ENCODE assay signal across 9 mouse cellular contexts in the genomic region with DNA sequence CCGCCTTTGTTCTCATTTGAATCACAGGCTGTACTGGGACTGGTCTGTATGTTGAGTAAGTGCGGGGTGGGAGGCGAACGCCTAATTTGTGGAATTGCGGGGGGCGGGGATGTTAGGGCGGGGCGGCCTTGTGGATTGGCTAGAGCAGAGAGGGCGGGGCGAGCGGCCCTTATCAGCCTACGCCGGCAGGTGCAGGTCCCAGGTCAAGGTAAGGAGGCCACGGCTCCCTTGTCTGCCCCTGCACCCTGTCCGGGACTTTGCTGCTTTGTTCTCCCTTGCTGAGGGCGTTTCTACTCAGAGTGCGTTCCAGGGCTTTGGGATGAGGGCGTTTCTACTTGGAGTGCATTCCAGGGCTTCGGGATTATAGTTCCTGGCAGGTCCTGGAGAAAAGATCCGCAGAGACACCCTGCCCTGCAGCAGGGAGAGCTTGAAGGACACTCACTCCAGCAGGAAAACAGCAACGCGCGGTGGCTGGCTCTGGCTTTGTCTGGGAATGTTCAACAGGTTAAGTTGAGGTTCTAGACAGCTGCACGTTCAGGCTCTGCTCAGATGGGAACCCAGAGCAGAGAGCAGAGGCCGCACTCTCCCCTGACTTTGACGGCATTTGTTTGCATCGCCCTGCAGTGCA.
DNase-seq lines count a peak whose midpoint lies in the region; ATAC-seq lines count a peak whose summit lies in the region.
"Had no signal": no experiment of that assay in that cellular context is flagged by ENCODE, and none has a peak within 500 bp of the region (broad histone marks: within the 10 kb centered on the region; RNA-seq: fewer than 3 reads in every experiment).

No protein-coding gene starts in this region.

- no peak for ATAC-seq in erythroblast, adult 5-6 weeks (replicated peaks; ENCODE audit: low FRiP score, poor library complexity, severe bottlenecking)
- ATAC-seq in forebrain, embryonic 16.5 days, result peak; percentile 91
- peak; percentile 88 for ATAC-seq in hindbrain, embryonic 11.5 days (ENCODE audit: low FRiP score)
- peak; percentile 78 for ATAC-seq in limb, embryonic 13.5 days (ENCODE audit: low FRiP score, low read depth)
- peak; percentile 84 for ATAC-seq in midbrain, embryonic 16.5 days

- no peaks in the 10 kb centered on the region for H3K36me3 ChIP-seq in erythroblast, embryonic 14.5 days (ENCODE audit: control insufficient read depth)
- no peaks in the 10 kb centered on the region for H3K36me3 ChIP-seq in forebrain, embryonic 16.5 days (ENCODE audit: control insufficient read depth, insufficient read depth)
- H3K36me3 ChIP-seq in hindbrain, embryonic 11.5 days (ENCODE audit: control insufficient read depth, insufficient read depth, low read length), result no peaks in the 10 kb centered on the region
- peaks cover 11% of the 10 kb centered on the region for H3K36me3 ChIP-seq in limb, embryonic 13.5 days
- H3K36me3 ChIP-seq in midbrain, embryonic 16.5 days (ENCODE audit: control insufficient read depth, insufficient read depth, low read length), result no peaks in the 10 kb centered on the region

- no peaks in the 10 kb centered on the region for H3K27me3 ChIP-seq in erythroblast, embryonic 14.5 days (ENCODE audit: control insufficient read depth)
- no peaks in the 10 kb centered on the region for H3K27me3 ChIP-seq in forebrain, embryonic 16.5 days (replicated peaks; ENCODE audit: control insufficient read depth, insufficient read depth, low read length)
- peaks cover 24% of the 10 kb centered on the region for H3K27me3 ChIP-seq in hindbrain, embryonic 11.5 days (ENCODE audit: control insufficient read depth, insufficient read depth, low read length)
- H3K27me3 ChIP-seq in limb, embryonic 13.5 days, result no peaks in the 10 kb centered on the region
- peaks cover 6% of the 10 kb centered on the region for H3K27me3 ChIP-seq in midbrain, embryonic 16.5 days (ENCODE audit: control insufficient read depth, insufficient read depth, low read depth, low read length)
- H3K27me3 ChIP-seq: megakaryocyte, embryonic 14.5 days had no signal

- WGBS in forebrain, embryonic 16.5 days, result 1% methylated on average over 27 of the region's 27 CpGs
- WGBS in hindbrain, embryonic 11.5 days, result under 1% methylated on average over 27 of the region's 27 CpGs
- 3% methylated on average over 27 of the region's 27 CpGs for WGBS in limb, embryonic 13.5 days
- WGBS in midbrain, embryonic 16.5 days, result 1% methylated on average over 25 of the region's 27 CpGs

- peaks cover 14% of the 10 kb centered on the region for H3K4me1 ChIP-seq in erythroblast, embryonic 14.5 days (ENCODE audit: control insufficient read depth)
- peaks cover 8% of the 10 kb centered on the region for H3K4me1 ChIP-seq in forebrain, embryonic 16.5 days (replicated peaks; ENCODE audit: control insufficient read depth, insufficient read depth, low read length)
- H3K4me1 ChIP-seq in hindbrain, embryonic 11.5 days (replicated peaks; ENCODE audit: control insufficient read depth, insufficient read depth, low read length), result 0 out of 2 replicates have a peak, but pooled peaks cover 6% of the 10 kb centered on the region
- peaks cover 92% of the 10 kb centered on the region for H3K4me1 ChIP-seq in limb, embryonic 13.5 days
- H3K4me1 ChIP-seq in midbrain, embryonic 16.5 days (ENCODE audit: control insufficient read depth, insufficient read depth, low read length), result peaks cover 17% of the 10 kb centered on the region

- H3K9me3 ChIP-seq in erythroblast, embryonic 14.5 days (ENCODE audit: control insufficient read depth, low read length), result no peaks in the 10 kb centered on the region
- no peaks in the 10 kb centered on the region for H3K9me3 ChIP-seq in forebrain, embryonic 16.5 days (ENCODE audit: control insufficient read depth, low read length)
- no peaks in the 10 kb centered on the region for H3K9me3 ChIP-seq in hindbrain, embryonic 11.5 days (ENCODE audit: control insufficient read depth, low read length)
- H3K9me3 ChIP-seq in limb, embryonic 13.5 days, result no peaks in the 10 kb centered on the region
- no peaks in the 10 kb centered on the region for H3K9me3 ChIP-seq in midbrain, embryonic 16.5 days (replicated peaks; ENCODE audit: control insufficient read depth, low read length, poor library complexity, severe bottlenecking)
- H3K9me3 ChIP-seq: megakaryocyte, embryonic 14.5 days had no signal

- H3K4me2 ChIP-seq in forebrain, embryonic 16.5 days (ENCODE audit: low read length), result peak overlapping the region; percentile 76
- H3K4me2 ChIP-seq in hindbrain, embryonic 11.5 days (replicated peaks; ENCODE audit: low read depth, low read length), result peak overlapping the region; percentile 62
- peak overlapping the region; percentile 70 for H3K4me2 ChIP-seq in limb, embryonic 13.5 days (replicated peaks)
- peak overlapping the region; percentile 81 for H3K4me2 ChIP-seq in midbrain, embryonic 16.5 days (ENCODE audit: low read length)

- H3K9ac ChIP-seq in forebrain, embryonic 16.5 days (replicated peaks; ENCODE audit: low read depth, low read length), result peak overlapping the region; percentile 46
- peak overlapping the region; percentile 42; the same call in 1 of the 2 replicates for H3K9ac ChIP-seq in hindbrain, embryonic 11.5 days (ENCODE audit: low read depth, low read length)
- peak overlapping the region; percentile 75 for H3K9ac ChIP-seq in limb, embryonic 13.5 days
- H3K9ac ChIP-seq in midbrain, embryonic 16.5 days (ENCODE audit: low read depth, low read length), result peak overlapping the region; percentile 63

- peak overlapping the region; percentile 15 for H3K4me3 ChIP-seq in erythroblast, embryonic 14.5 days (replicated peaks)
- peak overlapping the region; percentile 50 for H3K4me3 ChIP-seq in forebrain, embryonic 16.5 days (replicated peaks; ENCODE audit: low read length)
- peak overlapping the region; percentile 31 for H3K4me3 ChIP-seq in hindbrain, embryonic 11.5 days (ENCODE audit: low read depth, low read length)
- peak overlapping the region; percentile 50 for H3K4me3 ChIP-seq in limb, embryonic 13.5 days
- H3K4me3 ChIP-seq in midbrain, embryonic 16.5 days (ENCODE audit: low read depth, low read length), result peak overlapping the region; percentile 45
- H3K4me3 ChIP-seq: megakaryocyte, embryonic 14.5 days had no signal

- no peak overlapping the region for H3K27ac ChIP-seq in forebrain, embryonic 16.5 days (ENCODE audit: low read length)
- no peak overlapping the region; the same call in 1 of the 2 replicates for H3K27ac ChIP-seq in hindbrain, embryonic 11.5 days (ENCODE audit: low read depth, low read length)
- peak overlapping the region; percentile 93 for H3K27ac ChIP-seq in limb, embryonic 13.5 days
- no peak overlapping the region for H3K27ac ChIP-seq in midbrain, embryonic 16.5 days (ENCODE audit: low read length)

- DNase-seq in hindbrain, embryonic 11.5 days (ENCODE audit: low spot score), result peak; percentile 69
- DNase-seq in urinary bladder, postnatal 36 days (ENCODE audit: low spot score in 2 of 2), result peak; percentile 59 to 75
- no peak for DNase-seq in layer of hippocampus, postnatal 14 days (ENCODE audit: low spot score in 2 of 2)

Comparison
In these comparisons a context has a peak if more than half of its experiments do, and no peak if none do; other contexts are left out.
1. DNase-seq: peak in hindbrain, embryonic 11.5 days (single experiment) and urinary bladder, postnatal 36 days (2 of 2); none in layer of hippocampus, postnatal 14 days (0 of 2).
2. Peak in every context shown above with its lines, with median percentiles within 50 percentile points of each other: H3K4me3 ChIP-seq, H3K4me2 ChIP-seq and H3K9ac ChIP-seq.